Mouse (Mus musculus): ENCODE results near the gene Fam129c. TPM values are rescaled to one million over a fixed set of nuclear protein-coding genes. Genes with fewer than 3 reads are reported as not detected.

Gene Fam129c
- polyA plus RNA-seq (2015; fragmentation: Nextera tagmentation; extraction: Ambion mirVana) = 1.2 and 2.0 TPM in 2 replicates

DNA sequence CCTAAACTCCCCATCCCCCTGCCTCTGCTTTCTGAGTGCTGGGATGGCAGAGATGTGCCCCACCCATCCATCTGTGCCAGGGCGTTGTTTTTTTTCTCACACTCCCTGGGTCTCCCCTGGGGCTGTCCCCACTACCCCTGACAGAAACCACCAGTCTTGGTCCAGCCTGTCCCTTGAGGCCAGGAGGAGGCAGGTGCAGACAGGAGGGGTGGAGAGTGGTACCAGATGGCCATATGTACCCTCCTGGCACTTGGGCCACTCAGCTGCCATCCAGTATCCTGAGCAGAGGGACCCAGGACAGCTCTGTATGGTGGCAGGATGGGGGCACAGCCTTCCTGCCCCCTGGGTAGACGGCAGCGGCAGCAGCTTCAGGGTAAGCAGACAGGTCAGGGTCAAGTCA lies at the start of gene Fam129c:
Fam129c (plus strand) TSS at position 198 of the 400 bp plus-strand sequence.
- Histone ChIP-seq H3K27ac (ENCODE audit: low read length) (no peak within 1 kb of the TSS), H3K9ac (replicated peaks; ENCODE audit: low read depth) (no peak within 1 kb of the TSS), H3K36me3 (ENCODE audit: insufficient read depth, low read length) (no peaks in the 10 kb centered on the region), H3K9me3 (ENCODE audit: low read length) (no peaks in the 10 kb centered on the region), H3K4me2 (replicated peaks; ENCODE audit: low read depth, low read length) (no peak within 1 kb of the TSS), H3K27me3 (replicated peaks; ENCODE audit: insufficient read depth, low read length) (peaks cover 9% of the 10 kb centered on the region; the same call in 1 of the 2 replicates), H3K4me3 (ENCODE audit: low read depth, low read length) (no peak within 1 kb of the TSS), H3K4me1 (ENCODE audit: insufficient read depth, low read depth, low read length) (peaks cover 6% of the 10 kb centered on the region; the same call in 1 of the 2 replicates)
- 87% methylated on average over 3 of the region's 3 CpGs for WGBS
- DNase-seq (ENCODE audit: low spot score) = no peak
- TF ChIP-seq EP300 (IDR thresholded peaks at IDR 0.05) (no peak), CTCF (IDR thresholded peaks at IDR 0.05) (no peak)
- no peak for ATAC-seq

DNA sequence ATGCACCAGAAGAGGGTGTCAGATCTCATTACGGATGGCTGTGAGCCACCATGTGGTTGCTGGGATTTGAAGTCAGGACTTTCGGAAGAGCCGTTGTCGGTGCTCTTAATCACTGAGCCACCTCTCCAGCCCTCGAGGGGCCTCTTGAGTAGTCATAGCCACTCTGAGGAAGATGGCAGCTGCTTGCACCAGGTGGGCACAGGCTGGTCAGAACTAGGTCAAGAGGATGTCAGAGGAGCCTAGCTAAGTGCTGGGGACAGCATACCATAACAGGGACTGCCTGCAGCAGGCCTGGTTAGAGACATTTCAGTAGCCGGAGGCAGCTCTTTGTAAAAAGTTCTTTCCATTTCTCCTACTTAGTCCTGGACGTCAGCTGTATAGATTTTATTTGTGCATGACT lies 46.7 kb upstream of the Fam129c start:
- H3K9ac ChIP-seq (replicated peaks; ENCODE audit: low read depth) = no peak overlapping the region
- no peaks in the 10 kb centered on the region for H3K9me3 ChIP-seq (ENCODE audit: low read length)
- H3K4me3 ChIP-seq (ENCODE audit: low read depth, low read length) = no peak overlapping the region
- H3K27me3 ChIP-seq (replicated peaks; ENCODE audit: insufficient read depth, low read length) = no peaks in the 10 kb centered on the region
- TF ChIP-seq EP300 (IDR thresholded peaks at IDR 0.05) (no peak), CTCF (IDR thresholded peaks at IDR 0.05) (no peak)
- H3K36me3 ChIP-seq (ENCODE audit: insufficient read depth, low read length) = no peaks in the 10 kb centered on the region
- no peaks in the 10 kb centered on the region for H3K4me1 ChIP-seq (ENCODE audit: insufficient read depth, low read depth, low read length)
- DNase-seq (ENCODE audit: low spot score) (no peak), ATAC-seq (peak; percentile 57)
- no peak overlapping the region for H3K4me2 ChIP-seq (replicated peaks; ENCODE audit: low read depth, low read length)
- H3K27ac ChIP-seq (ENCODE audit: low read length) = no peak overlapping the region
- 46% methylated on average over 7 of the region's 7 CpGs for WGBS

DNA sequence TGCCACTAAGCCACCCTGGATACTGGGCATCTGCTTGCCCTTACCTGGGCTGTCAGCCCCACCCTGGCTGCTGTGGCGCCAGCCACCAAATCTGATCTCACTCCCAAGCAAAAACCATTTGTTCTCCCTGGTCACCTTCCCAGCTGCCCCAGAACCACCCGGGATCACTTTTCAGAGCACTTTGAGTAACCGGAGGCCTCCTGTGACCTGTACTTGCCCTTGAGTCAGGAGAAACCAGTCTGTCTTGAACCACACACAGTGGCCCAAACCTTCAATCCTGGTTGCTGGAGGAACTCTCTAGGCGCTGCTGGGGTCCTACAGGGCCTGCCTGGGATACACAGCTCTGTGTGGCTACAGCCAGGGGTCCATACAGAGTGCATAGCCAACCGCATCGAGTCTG lies 44.7 kb upstream of the Fam129c start:
- no peak overlapping the region for H3K4me3 ChIP-seq (ENCODE audit: low read depth, low read length)
- H3K36me3 ChIP-seq (ENCODE audit: insufficient read depth, low read length) = no peaks in the 10 kb centered on the region
- TF ChIP-seq EP300 (IDR thresholded peaks at IDR 0.05) (no peak), CTCF (IDR thresholded peaks at IDR 0.05) (no peak)
- H3K4me1 ChIP-seq (ENCODE audit: insufficient read depth, low read depth, low read length) = no peaks in the 10 kb centered on the region
- no peak for DNase-seq (ENCODE audit: low spot score)
- ATAC-seq = peak; percentile 13; the same call in 1 of the 2 replicates
- WGBS = 54% methylated on average over 6 of the region's 6 CpGs
- H3K27me3 ChIP-seq (replicated peaks; ENCODE audit: insufficient read depth, low read length) = 0 out of 2 replicates have a peak, but pooled peaks cover 3% of the 10 kb centered on the region
- no peak overlapping the region for H3K9ac ChIP-seq (replicated peaks; ENCODE audit: low read depth)
- H3K9me3 ChIP-seq (ENCODE audit: low read length) = no peaks in the 10 kb centered on the region
- peak overlapping the region; percentile 20; the same call in 1 of the 2 replicates for H3K27ac ChIP-seq (ENCODE audit: low read length)
- H3K4me2 ChIP-seq (replicated peaks; ENCODE audit: low read depth, low read length) = no peak overlapping the region

DNA sequence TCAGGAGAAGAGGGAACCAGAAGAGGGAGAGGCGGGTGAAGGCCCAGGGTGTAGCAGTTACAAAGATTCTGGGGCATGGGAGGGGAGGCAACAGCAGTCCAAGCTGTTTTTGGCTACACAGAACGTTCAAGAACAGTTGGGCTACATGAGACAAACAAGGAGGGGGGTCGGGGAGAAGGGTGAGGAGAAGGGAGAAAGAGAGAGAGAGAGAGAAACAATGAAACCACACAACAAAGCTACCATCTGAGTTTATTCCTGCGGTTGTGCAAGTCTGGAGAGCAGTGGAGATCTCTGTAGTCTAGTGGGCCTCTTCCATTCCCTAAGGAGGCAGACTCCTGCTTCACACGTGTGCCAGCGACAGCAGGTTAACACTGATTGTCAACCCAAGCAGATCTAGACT lies 43.4 kb upstream of the Fam129c start:
- Histone ChIP-seq H3K36me3 (ENCODE audit: insufficient read depth, low read length) (no peaks in the 10 kb centered on the region), H3K9me3 (ENCODE audit: low read length) (no peaks in the 10 kb centered on the region), H3K27ac (ENCODE audit: low read length) (peak overlapping the region; percentile 51), H3K4me2 (replicated peaks; ENCODE audit: low read depth, low read length) (no peak overlapping the region), H3K27me3 (replicated peaks; ENCODE audit: insufficient read depth, low read length) (0 out of 2 replicates have a peak, but pooled peaks cover 12% of the 10 kb centered on the region), H3K4me1 (ENCODE audit: insufficient read depth, low read depth, low read length) (peaks cover 6% of the 10 kb centered on the region; the same call in 1 of the 2 replicates), H3K9ac (replicated peaks; ENCODE audit: low read depth) (no peak overlapping the region), H3K4me3 (ENCODE audit: low read depth, low read length) (no peak overlapping the region)
- ATAC-seq = no peak; the same call in 1 of the 2 replicates
- TF ChIP-seq EP300 (IDR thresholded peaks at IDR 0.05) (no peak), CTCF (IDR thresholded peaks at IDR 0.05) (no peak)
- WGBS = 52% methylated on average over 6 of the region's 6 CpGs
- DNase-seq (ENCODE audit: low spot score) = peak; percentile 36

DNA sequence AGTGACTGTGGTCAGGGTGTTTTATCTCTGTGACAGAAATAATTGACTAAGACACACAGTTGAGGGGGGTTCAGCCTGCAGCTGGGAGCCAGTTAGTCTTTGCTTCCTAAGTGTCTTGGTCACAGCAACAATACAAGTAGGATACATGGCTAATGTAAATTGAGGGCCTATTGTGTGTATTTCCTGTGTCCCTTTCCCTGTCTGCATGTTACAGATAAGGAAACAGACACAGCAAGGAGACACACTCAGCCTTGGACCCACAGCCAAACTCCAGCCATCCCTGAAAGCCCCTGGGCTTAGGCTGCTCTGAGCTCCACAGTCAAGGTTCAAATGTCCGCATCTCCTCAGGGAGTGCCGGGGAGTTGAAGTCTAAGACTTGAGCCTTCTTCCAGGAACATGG lies 42.8 kb upstream of the Fam129c start:
- H3K27ac ChIP-seq (ENCODE audit: low read length) = peak overlapping the region; percentile 51
- ATAC-seq = peak; percentile 42

DNA sequence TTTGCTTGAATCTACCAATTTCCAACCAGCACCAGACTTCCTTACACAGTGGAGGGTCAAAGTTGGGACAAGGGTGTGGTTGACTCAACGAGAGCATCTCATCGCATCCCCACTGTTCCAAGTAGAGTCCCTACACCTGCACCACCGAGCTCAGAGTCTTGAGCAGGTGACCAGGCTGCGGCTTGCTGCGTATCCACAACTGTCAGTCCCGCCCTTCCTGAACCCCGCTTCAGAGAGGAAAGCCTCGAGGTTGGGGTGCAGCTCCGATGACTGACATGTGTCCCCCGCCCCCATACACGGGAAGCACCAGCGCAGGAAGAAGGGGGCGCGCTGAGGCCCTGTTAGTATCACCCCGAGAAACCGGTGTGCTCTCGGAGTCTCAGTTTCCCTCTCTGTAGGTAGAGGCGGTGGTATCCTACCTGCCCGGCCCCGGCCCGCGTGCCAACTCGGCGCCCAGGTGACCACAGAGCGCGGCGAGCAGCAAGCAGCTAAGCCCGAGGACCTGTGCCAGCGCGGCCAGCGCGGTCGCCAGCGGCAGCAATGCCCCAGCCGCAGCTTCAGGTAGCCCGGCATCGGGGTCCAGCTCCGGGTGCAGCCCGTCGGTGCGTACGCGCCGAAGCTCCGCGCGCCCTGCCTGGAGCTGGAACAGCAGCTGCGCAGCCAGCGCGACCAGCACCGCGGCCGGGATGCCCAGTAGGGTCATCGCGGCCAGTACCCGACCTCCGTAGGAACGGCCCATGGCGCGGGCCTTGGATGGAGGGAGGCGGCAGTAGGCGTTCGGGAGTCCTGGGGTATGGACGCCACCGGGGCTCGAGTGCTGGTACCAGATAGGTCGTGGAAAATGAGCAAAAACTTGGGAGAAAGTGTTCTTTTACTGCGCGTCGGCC lies 39.1 kb upstream of the Fam129c start, which contains the start of gene Tmem221:
Tmem221 (minus strand) TSS at position 801 of the 887 bp plus-strand sequence.
- Histone ChIP-seq H3K4me3 (ENCODE audit: low read depth, low read length) (peak within 1 kb of the TSS; percentile 45), H3K9me3 (ENCODE audit: low read length) (no peaks in the 10 kb centered on the region), H3K27ac (ENCODE audit: low read length) (no peak within 1 kb of the TSS), H3K4me2 (replicated peaks; ENCODE audit: low read depth, low read length) (peak within 1 kb of the TSS; percentile 85), H3K27me3 (replicated peaks; ENCODE audit: insufficient read depth, low read length) (peaks cover 31% of the 10 kb centered on the region), H3K4me1 (ENCODE audit: insufficient read depth, low read depth, low read length) (peaks cover 9% of the 10 kb centered on the region; the same call in 1 of the 2 replicates), H3K36me3 (ENCODE audit: insufficient read depth, low read length) (no peaks in the 10 kb centered on the region), H3K9ac (replicated peaks; ENCODE audit: low read depth) (peak within 1 kb of the TSS; percentile 34)
- DNase-seq (ENCODE audit: low spot score) = no peak
- TF ChIP-seq CTCF (IDR thresholded peaks at IDR 0.05) = no peak; the same call in 1 of the 2 replicates
- no peak for TF ChIP-seq EP300 (IDR thresholded peaks at IDR 0.05)
- peak; percentile 10; the same call in 1 of the 2 replicates for ATAC-seq
- 5% methylated on average over 70 of the region's 70 CpGs for WGBS

More for the DNA sequence above, 42.8 kb upstream of the Fam129c start:
- 84% methylated on average over 2 of the region's 2 CpGs for WGBS
- no peak overlapping the region for H3K4me2 ChIP-seq (replicated peaks; ENCODE audit: low read depth, low read length)
- H3K4me1 ChIP-seq (ENCODE audit: insufficient read depth, low read depth, low read length) = peaks cover 6% of the 10 kb centered on the region; the same call in 1 of the 2 replicates
- H3K27me3 ChIP-seq (replicated peaks; ENCODE audit: insufficient read depth, low read length) = peaks cover 18% of the 10 kb centered on the region; the same call in 1 of the 2 replicates
- H3K9me3 ChIP-seq (ENCODE audit: low read length) = no peaks in the 10 kb centered on the region
- no peak overlapping the region for H3K9ac ChIP-seq (replicated peaks; ENCODE audit: low read depth)
- H3K4me3 ChIP-seq (ENCODE audit: low read depth, low read length) = no peak overlapping the region
- peak; percentile 41 for DNase-seq (ENCODE audit: low spot score)
- peak; percentile 84 for TF ChIP-seq EP300 (IDR thresholded peaks at IDR 0.05)
- no peak for TF ChIP-seq CTCF (IDR thresholded peaks at IDR 0.05)
- H3K36me3 ChIP-seq (ENCODE audit: insufficient read depth, low read length) = no peaks in the 10 kb centered on the region

All from lung, postnatal 0 days (tissue).